Mouse (Mus musculus): ENCODE measurements around the gene Gm49384. TPM values are rescaled to one million over a fixed set of nuclear protein-coding genes. Genes with fewer than 3 reads are reported as not detected.

Gm49384 gene
- polyA plus RNA-seq, 1 experiment: not detected

DNA sequence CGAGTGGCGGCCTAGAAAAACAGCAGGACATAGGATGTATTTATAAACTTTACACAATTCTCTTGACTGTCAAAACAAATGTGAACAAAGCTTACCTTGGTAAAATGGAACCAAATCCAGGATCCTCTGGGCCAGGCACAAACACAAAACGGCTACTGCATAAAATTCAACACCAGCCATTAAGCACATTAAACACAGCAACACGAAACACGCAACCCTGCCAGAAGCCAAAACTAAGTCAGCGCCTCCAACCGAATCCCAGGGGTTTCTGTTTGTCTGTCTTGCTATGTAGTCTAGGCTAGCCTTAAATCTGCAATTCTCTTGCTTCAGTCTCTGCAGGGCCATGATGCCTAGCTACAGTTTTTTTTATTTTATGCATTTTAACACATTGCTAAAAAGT, 3.9 kb upstream of the Gm49384 start:
- H3K36me3 ChIP-seq (ENCODE audit: control insufficient read depth, insufficient read depth, low read length): no peaks in the 10 kb centered on the region; the same call in none of the 2 replicates
- H3K27ac ChIP-seq (ENCODE audit: insufficient read depth, low read depth, low read length): no peak overlapping the region
- no peaks in the 10 kb centered on the region for H3K27me3 ChIP-seq (ENCODE audit: control insufficient read depth, insufficient read depth, low read length)
- TF ChIP-seq POLR2A (IDR thresholded peaks at IDR 0.05; ENCODE audit: low read depth, low read length): no peak
- TF ChIP-seq CTCF (IDR thresholded peaks at IDR 0.05; ENCODE audit: extremely low read depth, insufficient read length, insufficient replicate concordance, low read depth, low read length): no peak
- H3K4me1 ChIP-seq (ENCODE audit: control insufficient read depth, insufficient read depth, insufficient read length, low read length): no peaks in the 10 kb centered on the region
- WGBS: 95% methylated on average over 7 of the region's 7 CpGs
- H3K4me3 ChIP-seq (ENCODE audit: low read depth, low read length): no peak overlapping the region

DNA sequence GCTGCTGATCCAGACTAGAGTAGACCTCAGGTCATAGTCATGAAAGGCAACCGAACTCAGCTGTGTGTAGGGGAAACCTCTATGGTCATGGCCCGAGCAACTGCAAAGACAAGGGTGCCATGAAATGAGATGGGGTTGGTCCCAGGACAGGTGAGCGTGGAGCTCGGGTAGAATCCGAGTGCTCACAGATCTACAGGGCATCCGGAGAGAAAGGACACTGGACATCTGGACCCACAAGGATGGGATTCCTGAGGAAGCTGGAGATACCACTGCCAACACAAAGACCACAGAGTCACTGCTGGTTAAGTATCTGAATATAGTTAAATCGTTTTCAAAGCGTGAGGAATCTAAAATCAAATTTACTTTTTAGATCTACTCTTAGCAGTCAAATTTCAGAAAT, 3.3 kb upstream of the Gm49384 start:
- Histone ChIP-seq H3K27me3 (ENCODE audit: control insufficient read depth, insufficient read depth, low read length) (no peaks in the 10 kb centered on the region), H3K4me1 (ENCODE audit: control insufficient read depth, insufficient read depth, insufficient read length, low read length) (no peaks in the 10 kb centered on the region), H3K27ac (ENCODE audit: insufficient read depth, low read depth, low read length) (no peak overlapping the region), H3K36me3 (ENCODE audit: control insufficient read depth, insufficient read depth, low read length) (no peaks in the 10 kb centered on the region; the same call in none of the 2 replicates), H3K4me3 (ENCODE audit: low read depth, low read length) (no peak overlapping the region)
- TF ChIP-seq POLR2A (IDR thresholded peaks at IDR 0.05; ENCODE audit: low read depth, low read length): no peak
- TF ChIP-seq CTCF (IDR thresholded peaks at IDR 0.05; ENCODE audit: extremely low read depth, insufficient read length, insufficient replicate concordance, low read depth, low read length): no peak
- 94% methylated on average over 8 of the region's 8 CpGs for WGBS

- TF ChIP-seq CTCF (IDR thresholded peaks at IDR 0.05; ENCODE audit: extremely low read depth, insufficient read length, insufficient replicate concordance, low read depth, low read length): no peak
- no peak for TF ChIP-seq POLR2A (IDR thresholded peaks at IDR 0.05; ENCODE audit: low read depth, low read length)
- no peak overlapping the region for H3K4me3 ChIP-seq (ENCODE audit: low read depth, low read length)
- no peaks in the 10 kb centered on the region for H3K27me3 ChIP-seq (ENCODE audit: control insufficient read depth, insufficient read depth, low read length)
- H3K27ac ChIP-seq (ENCODE audit: insufficient read depth, low read depth, low read length): no peak overlapping the region
- H3K4me1 ChIP-seq (ENCODE audit: control insufficient read depth, insufficient read depth, insufficient read length, low read length): peaks cover 2% of the 10 kb centered on the region; the same call in 1 of the 2 replicates
- peaks cover 6% of the 10 kb centered on the region for H3K36me3 ChIP-seq (ENCODE audit: control insufficient read depth, insufficient read depth, low read length)
Measured at GRCm38 (mm10) chr12:69198985-69199384, 5.1 kb downstream of the Gm49384 start.

DNA sequence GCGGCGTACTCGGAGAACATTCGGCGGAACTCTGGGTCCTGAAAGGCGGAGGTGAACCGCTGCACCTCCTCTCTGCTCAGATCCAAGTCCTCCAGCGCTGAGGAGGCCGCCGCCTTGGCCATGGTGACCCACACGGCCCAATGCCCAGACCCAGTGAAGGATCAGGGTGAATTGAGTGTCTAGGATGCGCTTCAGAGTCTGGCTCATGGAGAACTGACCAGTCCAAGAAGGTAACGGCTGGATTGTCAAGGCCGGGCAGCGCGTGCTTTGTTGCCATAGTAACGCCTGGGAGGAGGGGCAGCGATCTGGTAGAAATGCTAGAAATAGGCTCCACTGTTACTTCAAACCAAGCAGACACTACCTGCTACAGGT, 5.9 kb downstream of the Gm49384 start, which contains the start of gene Dnaaf2:
Gene Dnaaf2 (minus strand): TSS at position 266 of the 372 bp plus-strand sequence.
- no peak for TF ChIP-seq CTCF (IDR thresholded peaks at IDR 0.05; ENCODE audit: extremely low read depth, insufficient read length, insufficient replicate concordance, low read depth, low read length)
- no peak; the same call in 1 of the 2 replicates for TF ChIP-seq POLR2A (IDR thresholded peaks at IDR 0.05; ENCODE audit: low read depth, low read length)
- H3K36me3 ChIP-seq (ENCODE audit: control insufficient read depth, insufficient read depth, low read length): peaks cover 6% of the 10 kb centered on the region
- H3K27me3 ChIP-seq (ENCODE audit: control insufficient read depth, insufficient read depth, low read length): no peaks in the 10 kb centered on the region
- H3K4me1 ChIP-seq (ENCODE audit: control insufficient read depth, insufficient read depth, insufficient read length, low read length): peaks cover 2% of the 10 kb centered on the region; the same call in 1 of the 2 replicates
- H3K27ac ChIP-seq (ENCODE audit: insufficient read depth, low read depth, low read length): peak within 1 kb of the TSS; percentile 60
- H3K4me3 ChIP-seq (ENCODE audit: low read depth, low read length): peak within 1 kb of the TSS; percentile 80
- WGBS: under 1% methylated on average over 18 of the region's 18 CpGs

GRCm38 (mm10) chr12:69197378-69198163, 6.5 kb downstream of the Gm49384 start:
- Histone ChIP-seq H3K27me3 (ENCODE audit: control insufficient read depth, insufficient read depth, low read length) (no peaks in the 10 kb centered on the region), H3K36me3 (ENCODE audit: control insufficient read depth, insufficient read depth, low read length) (peaks cover 6% of the 10 kb centered on the region), H3K4me1 (ENCODE audit: control insufficient read depth, insufficient read depth, insufficient read length, low read length) (peaks cover 2% of the 10 kb centered on the region; the same call in 1 of the 2 replicates), H3K4me3 (ENCODE audit: low read depth, low read length) (peak overlapping the region; percentile 80), H3K27ac (ENCODE audit: insufficient read depth, low read depth, low read length) (peak overlapping the region; percentile 60)
- TF ChIP-seq POLR2A (IDR thresholded peaks at IDR 0.05; ENCODE audit: low read depth, low read length) (no peak), CTCF (IDR thresholded peaks at IDR 0.05; ENCODE audit: extremely low read depth, insufficient read length, insufficient replicate concordance, low read depth, low read length) (no peak)
- WGBS: under 1% methylated on average over 94 of the region's 94 CpGs

GRCm38 (mm10) chr12:69196444-69197377, 7.4 kb downstream of the Gm49384 start, which contains the start of gene Gm49383:
Gene Gm49383, minus strand, starts transcription at chr12:69197104.
- Histone ChIP-seq H3K4me3 (ENCODE audit: low read depth, low read length) (peak within 1 kb of the TSS; percentile 80), H3K36me3 (ENCODE audit: control insufficient read depth, insufficient read depth, low read length) (peaks cover 6% of the 10 kb centered on the region), H3K27me3 (ENCODE audit: control insufficient read depth, insufficient read depth, low read length) (no peaks in the 10 kb centered on the region), H3K4me1 (ENCODE audit: control insufficient read depth, insufficient read depth, insufficient read length, low read length) (peaks cover 2% of the 10 kb centered on the region; the same call in 1 of the 2 replicates), H3K27ac (ENCODE audit: insufficient read depth, low read depth, low read length) (peak within 1 kb of the TSS; percentile 60)
- TF ChIP-seq POLR2A (IDR thresholded peaks at IDR 0.05; ENCODE audit: low read depth, low read length) (peak; percentile 57; the same call in 1 of the 2 replicates), CTCF (IDR thresholded peaks at IDR 0.05; ENCODE audit: extremely low read depth, insufficient read length, insufficient replicate concordance, low read depth, low read length) (no peak)
- under 1% methylated on average over 75 of the region's 75 CpGs for WGBS

All from small intestine, adult 2 months (tissue).